Mouse (Mus musculus) embryonic stem cell, embryonic (primary cell): ENCODE data around the gene Wdr75.

ENCODE experiments used
- CTCF ChIA-PET, 4 experiments: fragments of 300-600 bp in 2 of 4; fragments of 350-600 bp in 2 of 4; sonication (Branson Sonifier 250); formaldehyde crosslinking; loops; one replicate each; lab custom pipeline; 2022; ENCODE audit warnings: inconsistent platforms in 2 of 4; lab: Charles Lee
- POLR2A ChIA-PET, 4 experiments: fragments of 300-600 bp in 2 of 4; fragments of 350-600 bp in 2 of 4; sonication (Branson Sonifier 250); formaldehyde crosslinking; loops; one replicate each; lab custom pipeline; 2022; ENCODE audit warnings: antibody characterized with exemption in 4 of 4, inconsistent platforms in 1 of 4; lab: Charles Lee

Gene Wdr75

DNA sequence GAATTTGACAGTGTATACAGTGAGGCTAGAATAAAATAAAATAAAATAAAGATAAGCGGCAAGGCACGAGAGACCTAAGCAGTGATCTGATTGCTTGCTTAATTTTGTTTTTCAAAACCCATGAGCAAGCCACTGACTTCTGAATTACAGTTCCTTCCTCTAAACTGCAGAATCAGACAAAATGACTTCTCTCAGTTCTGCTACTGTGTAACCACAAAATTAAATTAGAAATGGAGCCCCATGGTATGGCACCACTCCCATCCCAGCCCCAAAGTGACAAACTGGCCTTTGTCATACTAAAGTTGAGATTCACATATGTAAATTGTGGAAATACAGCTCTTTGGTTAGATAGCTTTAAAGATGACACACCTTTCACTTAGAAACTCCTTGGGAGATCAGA lies 31.8 kb downstream of the Wdr75 start:
- ChIA-PET POLR2A (interaction anchor here in 2 of 4 experiments (0.6 to 0.9 kb wide), 2 partner anchors 9 to 99 kb away, joined by 3 read pairs; no protein-coding TSS in a partner anchor), CTCF (interaction anchor here in 3 of 4 experiments (0.5 to 1.4 kb wide), 5 partner anchors 10 to 1631 kb away, joined by 3 to 7 read pairs (median 3); no protein-coding TSS in a partner anchor)

DNA sequence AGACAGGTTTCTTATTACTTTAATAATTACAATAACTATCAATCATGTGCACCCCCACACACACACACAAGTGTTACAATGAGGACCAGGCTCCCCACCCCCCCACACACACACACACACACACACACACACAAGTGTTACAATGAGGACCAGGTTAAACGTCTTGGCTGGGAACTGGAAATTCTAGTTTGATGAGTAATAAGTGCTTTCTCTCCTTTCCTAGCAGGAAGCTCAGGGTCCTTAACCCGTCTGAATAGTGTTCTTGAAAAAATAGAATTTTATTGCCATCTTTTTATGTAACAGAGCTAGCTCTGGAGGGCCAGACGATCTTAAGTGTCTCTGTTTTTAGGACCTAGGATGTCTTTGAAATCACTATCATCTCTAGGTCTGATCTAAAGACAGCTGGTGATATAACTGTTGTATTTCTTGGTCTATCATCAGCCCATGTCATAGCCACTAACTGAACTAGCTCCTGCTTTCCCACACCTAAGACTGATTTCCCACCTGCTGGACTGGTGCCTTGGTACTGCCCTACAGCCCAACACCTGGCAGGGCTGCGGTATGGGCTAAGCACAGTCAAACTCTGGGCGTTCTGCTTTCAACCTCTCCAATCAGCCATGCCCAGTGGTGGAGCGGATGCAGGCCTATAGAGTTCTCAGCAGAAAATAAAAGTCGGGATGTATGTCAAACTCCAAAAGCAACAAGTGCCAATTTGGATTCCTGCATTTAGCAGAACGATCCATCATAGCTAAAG lies 35.7 kb downstream of the Wdr75 start:
- CTCF ChIA-PET, result interaction anchor here in 1 of 4 experiments (0.6 kb wide), 1 partner anchor 13 kb away, joined by 4 read pairs; no protein-coding TSS in a partner anchor
- POLR2A ChIA-PET, result interaction anchor here in 2 of 4 experiments (0.6 kb wide), 2 partner anchors 37 to 980 kb away, joined by 3 to 4 read pairs; no protein-coding TSS in a partner anchor

DNA sequence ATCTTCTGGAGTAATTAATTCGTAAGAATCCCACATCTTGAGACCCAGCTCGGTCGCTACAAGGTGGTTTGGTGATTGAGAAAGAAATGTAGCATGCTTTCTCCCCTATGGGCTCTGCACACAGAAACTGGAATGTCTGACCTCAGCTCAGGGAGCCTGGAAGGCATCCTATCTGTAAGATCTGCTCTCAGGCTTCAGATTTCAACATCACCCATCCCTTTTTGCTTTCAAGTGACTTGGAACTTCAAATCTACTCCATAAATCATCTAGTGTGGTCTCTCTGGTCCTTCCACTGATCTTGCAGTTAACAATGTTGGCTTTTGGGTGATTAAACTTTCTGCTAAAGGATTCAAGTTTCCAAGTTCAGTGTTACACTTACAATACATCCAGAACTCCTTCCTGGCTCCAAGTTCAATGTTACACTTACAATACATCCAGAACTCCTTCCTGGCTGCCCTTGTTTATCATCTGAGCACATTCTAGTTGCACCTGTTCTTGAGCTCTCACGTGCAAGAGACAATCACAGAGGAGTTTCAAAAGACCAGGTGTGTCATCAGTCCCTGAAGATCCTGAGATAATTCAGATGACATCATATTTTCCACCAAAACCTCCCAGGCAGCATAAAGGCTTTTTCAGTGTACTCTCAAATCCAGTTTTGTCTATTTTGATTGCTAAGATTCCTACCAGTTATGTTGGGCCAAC lies 40.5 kb downstream of the Wdr75 start:
- CTCF ChIA-PET, result no interaction called here
- POLR2A ChIA-PET, result interaction anchor here in 1 of 4 experiments (0.7 kb wide), 1 partner anchor 53 kb away, joined by 3 read pairs; no protein-coding TSS in a partner anchor

DNA sequence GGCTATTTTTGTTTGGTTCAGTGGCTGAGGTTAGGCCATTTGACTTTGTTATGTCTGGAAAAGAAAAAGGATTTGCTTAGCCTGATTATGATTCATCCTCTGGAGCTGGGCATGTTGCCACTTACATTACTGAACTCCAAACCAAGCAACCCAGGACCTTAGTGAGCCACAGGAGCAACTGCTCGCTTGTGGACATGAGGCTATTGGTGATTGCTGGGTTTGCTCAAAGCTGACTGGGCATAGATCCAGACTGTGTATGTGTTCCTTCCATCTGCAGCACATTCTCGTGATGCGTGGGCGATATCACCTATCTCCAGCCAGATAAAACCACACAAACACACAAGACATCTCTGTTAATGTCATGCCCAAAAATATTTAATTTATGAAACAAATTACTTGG lies 42.8 kb downstream of the Wdr75 start:
- POLR2A ChIA-PET, result no interaction called here
- CTCF ChIA-PET, result no interaction called here

DNA sequence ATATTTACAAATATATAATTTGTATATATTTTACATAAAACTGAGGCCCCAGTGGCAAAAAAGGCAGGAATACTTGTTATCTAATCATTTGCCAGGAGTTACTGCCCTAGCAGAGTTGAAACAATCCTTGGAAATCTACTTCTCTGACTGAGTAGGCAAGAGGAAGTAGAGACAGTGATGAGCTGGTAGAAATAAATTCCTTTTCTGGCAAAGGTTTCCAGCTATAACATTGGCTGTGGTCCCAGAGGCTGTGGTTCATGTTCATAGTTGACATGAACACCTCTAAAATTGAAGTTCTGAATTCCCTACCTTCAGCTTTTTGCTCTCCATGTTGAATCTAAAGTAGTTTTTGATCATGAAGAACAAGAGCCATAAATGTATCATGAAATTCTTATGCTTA lies 43.3 kb downstream of the Wdr75 start:
- POLR2A ChIA-PET, result no interaction called here
- CTCF ChIA-PET, result no interaction called here

DNA sequence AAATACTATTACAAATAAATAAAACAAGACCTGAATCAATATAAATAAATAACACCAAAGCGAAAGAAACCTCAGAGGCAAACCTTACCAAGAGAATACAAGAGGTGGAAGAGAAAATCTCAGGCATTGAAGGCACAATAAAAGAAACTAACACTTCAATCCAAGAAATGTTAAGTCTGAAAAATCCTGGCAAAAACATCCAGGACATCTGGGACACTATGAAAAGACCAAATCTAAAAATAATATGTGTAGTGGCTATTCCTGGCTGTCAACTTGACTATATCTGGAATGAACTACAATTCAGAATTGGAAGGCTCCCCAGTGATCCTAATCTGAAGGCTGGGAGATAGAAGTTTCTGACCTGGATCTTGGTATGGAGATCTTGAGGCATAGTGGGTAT lies 50.5 kb downstream of the Wdr75 start:
- ChIA-PET POLR2A (no interaction called here), CTCF (no interaction called here)

DNA sequence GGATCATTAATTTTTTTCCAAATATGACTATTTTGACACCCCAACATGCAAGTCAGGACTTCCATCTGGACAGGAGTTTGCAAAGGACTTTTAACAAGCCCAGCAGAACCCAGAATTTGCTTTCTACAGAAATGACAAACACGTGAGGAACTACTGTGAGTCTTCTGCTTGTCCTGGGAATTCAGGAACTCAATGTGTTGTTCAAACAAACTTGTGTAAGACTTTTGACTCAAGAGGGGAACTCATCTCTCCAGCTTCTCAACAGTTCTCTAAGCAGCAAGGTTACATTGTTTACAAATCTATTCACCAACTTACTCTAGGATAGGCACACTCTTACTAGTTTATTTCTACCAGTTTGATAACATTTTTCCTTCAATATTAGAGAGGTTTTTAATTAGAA lies 63.1 kb downstream of the Wdr75 start:
- CTCF ChIA-PET, result no interaction called here
- POLR2A ChIA-PET, result no interaction called here

DNA sequence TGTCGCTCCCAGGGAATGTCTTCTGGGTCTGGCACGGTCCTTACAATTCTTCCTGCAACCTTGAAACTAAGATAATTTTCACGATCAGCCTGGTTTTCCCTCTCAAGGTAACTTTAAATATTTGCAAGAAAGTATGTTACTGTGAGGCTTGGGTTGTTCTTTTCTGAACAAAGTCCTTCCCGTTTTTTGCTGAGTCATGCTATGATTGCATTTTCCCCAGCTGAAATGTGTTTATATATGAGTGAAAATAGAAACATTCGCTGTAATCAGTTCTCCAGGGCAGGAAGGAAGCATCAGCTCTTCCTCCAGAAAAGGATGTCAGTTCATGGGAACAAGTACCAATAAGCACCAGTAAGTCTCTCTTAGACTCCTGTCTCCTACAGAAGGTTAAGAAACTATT lies 65.4 kb downstream of the Wdr75 start:
- CTCF ChIA-PET, result no interaction called here

DNA sequence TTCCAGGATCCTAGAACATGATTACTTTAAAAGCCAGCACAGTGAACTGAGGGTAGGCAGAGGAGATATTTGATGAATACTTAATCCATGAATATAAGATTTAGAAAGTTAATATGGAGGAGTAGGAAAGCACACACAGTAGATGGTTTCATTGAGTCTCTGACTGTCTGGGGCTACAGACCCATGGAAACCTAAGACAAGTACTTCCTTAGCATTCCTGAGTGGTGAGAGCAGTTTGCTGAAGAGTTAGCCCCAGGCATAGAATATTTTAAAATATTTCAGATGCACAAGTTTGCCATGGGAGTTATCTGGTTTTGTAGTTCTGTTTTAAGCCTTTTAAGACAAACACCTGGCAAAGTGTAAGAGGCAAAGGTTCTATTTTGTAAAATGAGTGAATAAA lies 66.2 kb downstream of the Wdr75 start:
- POLR2A ChIA-PET, result no interaction called here
- CTCF ChIA-PET, result no interaction called here

More for the DNA sequence above, 65.4 kb downstream of the Wdr75 start:
- POLR2A ChIA-PET, result interaction anchor here in 1 of 4 experiments (0.6 kb wide), 1 partner anchor 65 kb away, joined by 3 read pairs; the partner anchor contains the start of gene Wdr75

DNA sequence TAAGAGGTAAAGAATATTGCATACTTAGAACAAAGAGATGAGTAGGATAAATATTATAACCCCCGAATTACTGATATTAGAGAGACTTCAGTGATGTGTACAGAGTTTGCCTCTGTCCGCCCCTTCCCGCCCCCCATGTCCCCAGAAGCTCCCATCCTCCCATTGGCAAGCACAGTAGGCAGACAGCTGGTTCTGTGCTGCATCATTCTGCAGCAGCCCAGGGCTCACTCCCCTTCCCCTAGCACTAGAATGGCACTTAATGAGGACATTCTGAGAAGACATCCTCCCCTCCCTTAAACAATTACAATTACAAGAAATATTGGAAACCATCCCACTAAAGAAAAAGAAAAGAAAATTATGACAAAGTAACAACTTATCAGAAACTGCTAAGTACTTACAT lies 68.7 kb downstream of the Wdr75 start:
- ChIA-PET CTCF (interaction anchor here in 1 of 4 experiments (0.6 kb wide), 1 partner anchor 215 kb away, joined by 6 read pairs; no protein-coding TSS in a partner anchor), POLR2A (no interaction called here)

DNA sequence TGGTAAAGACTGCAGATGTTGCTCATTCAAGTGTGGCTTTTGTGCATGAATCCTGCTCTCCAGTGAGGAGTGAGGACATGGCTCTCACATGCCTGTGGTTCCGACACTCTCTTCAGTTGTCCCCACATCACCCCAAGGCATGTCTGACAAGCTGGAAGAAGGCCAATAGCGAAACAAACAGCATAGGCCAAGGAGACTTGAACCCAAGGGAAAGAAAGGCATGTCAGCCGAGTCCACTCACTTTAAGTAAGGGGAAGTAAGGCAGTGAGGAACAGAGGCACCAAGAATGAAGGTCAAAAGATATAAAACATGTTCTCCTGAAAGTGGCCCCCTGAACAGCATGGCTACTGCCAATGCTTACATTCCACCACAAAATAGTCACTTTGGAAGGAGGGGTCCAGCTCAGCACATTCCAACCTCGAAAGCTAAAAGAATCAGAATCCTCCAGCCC lies 69.6 kb downstream of the Wdr75 start:
- POLR2A ChIA-PET, result no interaction called here
- CTCF ChIA-PET, result no interaction called here

DNA sequence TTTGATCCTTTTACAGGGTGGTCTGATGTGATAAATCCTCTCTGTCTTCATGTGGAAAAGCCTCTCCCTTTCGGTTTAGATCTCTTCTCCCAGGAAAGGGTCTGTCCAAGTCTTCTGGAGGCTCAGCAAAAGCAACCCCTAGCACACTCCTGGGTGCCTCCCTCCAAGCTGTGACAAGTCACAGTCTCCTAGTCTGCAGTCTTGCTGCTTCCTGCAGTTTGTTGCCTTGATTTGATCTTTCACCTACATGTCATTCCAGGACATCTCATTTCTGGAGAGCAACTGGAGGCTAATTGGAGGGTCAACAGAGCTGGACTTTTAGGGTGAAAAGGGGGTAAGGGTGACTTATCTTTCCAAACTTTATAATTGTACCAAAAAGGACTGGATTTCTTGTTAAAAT lies 70.3 kb downstream of the Wdr75 start:
- ChIA-PET POLR2A (no interaction called here), CTCF (no interaction called here)

DNA sequence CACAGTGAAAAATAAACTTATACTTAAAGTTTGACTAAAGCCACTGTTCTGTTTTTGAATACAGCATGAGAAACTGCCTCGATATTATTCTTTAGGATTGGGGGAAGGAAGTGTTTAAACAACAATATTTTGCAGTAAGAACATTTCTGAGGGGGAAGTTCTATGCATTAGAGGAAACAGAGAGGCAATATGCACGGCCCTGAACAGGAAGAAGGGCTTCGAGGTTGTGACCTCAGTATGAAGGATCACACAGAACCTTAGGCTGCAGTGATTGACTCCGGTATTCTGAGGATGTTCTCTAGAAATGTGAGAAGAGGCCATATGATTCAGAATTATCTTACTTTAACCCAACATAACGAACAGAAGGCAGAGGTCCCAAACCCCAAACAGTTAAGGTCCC lies 70.8 kb downstream of the Wdr75 start:
- POLR2A ChIA-PET, result no interaction called here
- CTCF ChIA-PET, result no interaction called here

DNA sequence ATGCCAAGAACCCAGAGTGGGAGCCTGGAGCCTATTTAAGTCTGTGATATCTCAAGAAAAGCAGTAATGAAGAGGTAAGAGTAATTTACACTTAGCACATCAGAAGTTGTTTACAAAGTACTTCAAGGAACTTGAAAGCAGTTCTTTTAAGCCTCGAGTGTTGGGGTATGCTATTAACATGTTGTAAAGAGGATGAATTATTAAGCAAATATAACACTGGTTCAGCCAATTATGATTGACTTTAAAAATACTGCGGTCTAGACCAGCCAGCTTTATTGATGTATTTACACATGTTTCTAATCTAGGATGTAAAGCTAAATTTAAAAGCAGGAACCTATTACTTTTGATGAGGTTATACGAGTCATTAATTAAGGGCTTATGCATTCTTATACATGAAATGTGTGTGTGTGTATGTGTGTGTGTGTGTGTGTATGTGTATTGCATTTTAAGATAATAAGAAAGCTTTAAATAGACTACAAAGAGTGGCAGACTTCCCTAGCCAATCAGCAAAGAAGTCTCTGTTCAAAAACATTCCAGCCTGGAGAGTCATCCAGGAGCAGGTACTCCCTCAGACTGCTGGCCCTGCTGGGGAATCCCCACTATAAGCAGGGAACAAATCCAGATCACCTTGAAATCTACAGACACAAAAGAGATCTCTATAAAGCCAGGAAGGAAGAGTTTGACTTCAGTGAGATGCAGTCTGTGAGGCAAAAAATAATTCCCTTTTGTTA lies 71.5 kb downstream of the Wdr75 start:
- POLR2A ChIA-PET, result no interaction called here

DNA sequence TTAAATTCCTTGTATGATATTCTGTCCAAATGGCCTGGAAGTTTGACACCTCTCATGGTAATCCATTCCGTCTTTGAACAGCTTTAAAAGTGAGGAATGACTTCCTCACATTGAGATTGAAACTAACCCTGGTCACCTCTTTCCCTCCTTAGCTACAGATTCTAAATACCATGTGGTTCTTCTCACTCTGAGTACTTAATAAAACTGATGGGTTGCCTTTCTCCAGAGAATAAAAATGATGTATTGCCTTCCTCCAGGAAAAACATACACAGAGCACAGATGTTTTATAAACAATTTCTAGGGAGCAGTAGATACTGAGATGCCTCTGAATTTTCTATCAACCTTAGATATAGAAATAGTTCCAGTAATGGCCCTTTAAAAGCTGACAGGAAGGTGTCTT lies 73.1 kb downstream of the Wdr75 start:
- POLR2A ChIA-PET, result no interaction called here
- CTCF ChIA-PET, result no interaction called here

More for the DNA sequence above, 71.5 kb downstream of the Wdr75 start:
- CTCF ChIA-PET, result no interaction called here

DNA sequence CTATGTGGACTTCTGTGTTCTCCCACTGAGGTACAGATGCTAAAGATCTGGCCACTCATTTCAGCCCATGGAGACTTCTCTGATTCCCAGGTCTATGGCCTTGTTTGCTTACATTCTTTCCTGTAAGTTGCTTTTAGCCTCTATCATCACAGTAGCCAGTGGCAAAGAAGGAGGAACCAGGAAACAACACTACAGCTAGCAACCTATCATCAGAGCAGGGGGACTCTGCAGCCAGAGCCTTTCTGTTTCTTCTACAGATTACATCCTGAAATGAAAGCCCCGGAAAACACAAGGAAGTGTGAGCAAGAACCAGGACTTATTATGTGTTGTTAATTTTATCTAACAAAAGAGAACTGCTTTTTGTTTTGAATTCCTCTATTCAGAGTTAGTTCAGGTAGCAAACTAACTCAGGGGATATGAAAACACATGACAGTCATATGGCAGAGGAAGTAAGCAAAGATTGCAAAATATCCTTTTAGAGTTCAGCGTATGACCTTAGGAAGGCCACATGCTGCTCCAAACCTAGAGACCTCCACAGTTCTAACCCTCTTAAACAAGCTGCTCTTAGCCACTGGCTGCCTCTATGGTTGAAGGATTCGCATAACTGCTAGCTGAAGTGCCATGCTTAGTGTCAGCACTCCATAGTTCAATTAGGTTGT lies 73.6 kb downstream of the Wdr75 start:
- POLR2A ChIA-PET, result no interaction called here
- CTCF ChIA-PET, result no interaction called here
